Mouse (Mus musculus): ENCODE data around the gene Xpot.

- TF ChIP-seq CTCF (IDR thresholded peaks at IDR 0.05; ENCODE audit: low read depth) (peak; percentile 20; the same call in 1 of the 2 replicates), EP300 (optimal IDR thresholded peaks at IDR 0.05) (no peak)
Measured at GRCm38 (mm10) chr10:121626186-121626882, at the start of gene Xpot.
